Mouse (Mus musculus): Measurements from ENCODE around the gene Sohlh1.
"Not testable (repeated sequence)": the region's sequence is repeated elsewhere in the genome, so short reads cannot be mapped to it uniquely, and the experiment has no call there.

The Sohlh1 gene

DNA sequence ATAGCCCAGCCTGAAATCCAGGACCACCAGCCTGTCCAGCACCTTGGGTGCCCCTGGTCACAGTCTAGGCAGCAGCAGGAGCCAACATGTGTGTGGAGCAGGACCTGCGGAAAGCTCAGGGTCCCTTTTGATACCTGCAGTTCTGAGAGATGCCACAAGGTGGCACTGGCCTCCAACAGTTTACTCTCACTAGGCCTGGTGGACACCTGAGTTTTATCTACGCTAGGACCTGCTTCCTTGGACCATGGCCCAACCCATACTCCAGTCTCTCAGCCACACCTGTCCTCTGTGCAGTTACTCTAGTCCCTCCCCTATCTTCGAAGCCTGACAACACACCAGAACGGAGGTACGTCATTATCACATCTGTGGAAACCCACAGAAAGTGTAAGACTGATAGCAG is 10.8 kb downstream of the Sohlh1 start:
- DNase-seq = peak; percentile 95

GRCm38 (mm10) chr2:25830786-25831185 is 16.3 kb downstream of the Sohlh1 start:
- no peak for DNase-seq

DNA sequence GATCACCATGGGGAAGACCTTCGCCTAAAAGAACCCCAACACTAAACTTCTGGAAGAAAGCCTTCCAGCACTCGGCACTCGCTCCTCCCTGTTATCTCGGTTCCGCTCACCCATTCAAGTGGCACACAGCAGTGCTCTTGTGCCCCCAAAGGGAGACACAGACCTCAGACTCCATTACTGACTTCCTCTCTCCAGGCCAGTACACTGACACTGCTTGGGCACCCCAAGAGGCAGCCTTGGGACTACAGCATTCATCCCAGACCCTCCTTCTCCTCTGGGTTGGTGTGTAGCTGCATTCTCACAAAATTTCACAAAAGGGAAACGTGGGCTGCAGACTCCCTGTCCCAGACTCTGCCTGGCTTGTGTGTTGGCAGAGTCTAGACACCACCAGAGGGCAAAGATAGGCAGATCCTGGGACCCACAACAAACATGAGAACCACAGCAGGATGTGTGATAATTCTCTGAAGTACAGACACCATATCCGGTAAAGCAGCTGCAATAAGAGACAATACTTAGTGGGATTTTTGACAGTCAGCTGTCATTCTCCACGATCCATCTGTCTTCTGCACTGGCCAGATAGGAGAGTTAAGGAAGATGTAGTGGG is 18.6 kb downstream of the Sohlh1 start:
- DNase-seq = no peak

DNA sequence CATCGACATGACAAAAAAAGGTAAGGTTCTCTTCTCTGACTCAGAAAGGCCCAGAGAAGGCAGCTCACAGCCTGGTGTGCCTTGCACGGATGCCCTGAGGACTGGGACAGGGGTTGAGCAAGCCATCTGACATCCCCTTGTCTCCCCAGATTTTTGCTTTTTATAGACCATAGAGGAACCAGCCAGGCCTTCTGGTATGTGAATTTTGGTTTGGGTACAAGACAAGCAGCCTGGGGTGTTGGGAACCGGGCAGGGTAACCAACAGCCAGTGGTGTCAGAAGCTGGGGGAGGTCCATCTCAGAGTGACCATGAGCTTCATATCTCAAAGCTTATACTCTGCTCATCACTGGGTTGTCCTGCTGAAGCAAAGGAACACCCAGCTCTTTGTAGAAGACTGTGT is 22.3 kb downstream of the Sohlh1 start:
- no peak for DNase-seq

DNA sequence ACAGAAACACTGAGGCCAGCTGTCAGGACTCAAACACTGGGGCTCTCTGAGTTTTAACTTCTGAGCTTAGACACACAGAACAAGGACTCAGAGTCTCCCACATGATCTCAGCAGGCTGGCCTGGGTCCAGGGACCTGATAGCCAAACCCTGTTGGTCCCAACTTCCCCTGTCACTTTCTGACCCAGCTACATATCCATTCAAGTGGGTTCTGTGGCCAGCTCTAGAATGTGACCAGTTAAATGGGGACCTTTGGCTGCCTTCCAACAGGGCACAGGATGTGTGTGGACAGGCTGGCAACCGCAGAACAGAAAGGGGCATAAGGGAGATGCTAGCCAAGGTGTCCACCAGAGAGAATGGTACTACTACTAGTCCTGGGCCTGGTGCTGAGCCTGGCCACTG is 24.2 kb downstream of the Sohlh1 start, which contains the start of gene Lcn9:
Gene Lcn9 (plus strand): TSS at position 348 of the 400 bp plus-strand sequence.
- DNase-seq = peak; percentile 34 to 59

GRCm38 (mm10) chr2:25815748-25816147 is 31.3 kb downstream of the Sohlh1 start, which contains the start of gene Glt6d1:
TSS of gene Glt6d1 (minus strand) at chr2:25815848.
- not testable (repeated sequence) for DNase-seq

GRCm38 (mm10) chr2:25813364-25813763 is 33.7 kb downstream of the Sohlh1 start:
- no peak for DNase-seq

DNA sequence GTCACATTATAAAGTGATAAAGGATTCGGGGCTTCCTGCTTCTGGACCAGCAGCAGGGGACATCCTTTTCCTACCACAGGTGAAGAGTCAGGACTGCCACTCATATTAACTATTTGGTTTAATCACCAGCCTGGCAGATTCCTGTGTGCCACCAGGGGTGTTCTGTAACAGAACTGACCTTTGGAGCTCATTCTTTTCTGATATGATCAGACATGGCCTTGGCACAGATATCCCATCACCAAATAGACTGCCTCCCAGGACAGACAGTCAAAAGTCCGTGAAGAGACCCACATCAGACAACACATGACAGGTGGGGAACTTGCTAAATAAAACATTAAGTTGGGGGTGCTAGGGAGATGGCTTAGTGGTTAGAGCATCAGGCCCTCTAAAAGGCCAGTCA is 35.3 kb downstream of the Sohlh1 start:
- DNase-seq = no peak

DNA sequence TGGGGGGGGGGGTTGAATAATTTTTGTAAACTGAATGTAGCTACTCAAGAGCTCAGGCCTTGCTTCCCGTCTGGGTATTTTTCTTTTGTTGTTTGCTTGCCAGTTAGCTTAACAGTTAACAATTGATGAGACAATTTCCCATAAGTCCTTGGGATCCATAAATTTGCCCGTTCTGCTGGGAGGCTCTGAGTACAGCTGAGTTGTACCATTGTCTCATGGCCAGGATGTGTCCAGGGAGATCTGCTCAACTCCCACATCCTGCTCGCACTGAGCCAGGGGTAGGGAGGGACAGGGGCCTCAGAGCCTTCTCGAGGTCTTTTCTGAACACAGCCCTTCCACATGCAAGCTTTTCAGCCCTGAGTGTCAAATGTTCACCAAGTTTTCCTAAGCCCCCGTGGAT is 49.0 kb downstream of the Sohlh1 start:
- no peak for DNase-seq

GRCm38 (mm10) chr2:25797635-25798034 is 49.4 kb downstream of the Sohlh1 start:
- no peak for DNase-seq

Data from cerebellum, postnatal 14 days (tissue).